Mouse (Mus musculus) activated CD4-positive, CD25-positive, alpha-beta regulatory T cell, adult 4 months (primary cell): ENCODE data around the gene Ceacam16. TPM values are rescaled to one million over a fixed set of nuclear protein-coding genes. Genes with fewer than 3 reads are reported as not detected.

Source experiments
- ATAC-seq: one replicate; pipeline ENCODE4 v1.8.0; 2017
- polyA plus RNA-seq, 2 experiments: library from polyadenylated mRNA; unstranded; fragments of 100-300 nt; shearing (Covaris generic); gene quantifications; one replicate each; pipeline ENCODE4 v1.2.1; 2017

Gene Ceacam16
- polyA plus RNA-seq, 2 experiments from 2014 or later = 0.40 TPM; not detected in 1

- no peak for ATAC-seq
Observed at GRCm38 (mm10) chr7:19842885-19843504, 18.1 kb downstream of the Ceacam16 start.

GRCm38 (mm10) chr7:19841686-19842413 is 19.2 kb downstream of the Ceacam16 start:
- no peak for ATAC-seq

GRCm38 (mm10) chr7:19840936-19841335 is 20.2 kb downstream of the Ceacam16 start:
- ATAC-seq = no peak

GRCm38 (mm10) chr7:19840371-19840770 is 20.7 kb downstream of the Ceacam16 start:
- no peak for ATAC-seq

- peak; percentile 65 for ATAC-seq
Observed at GRCm38 (mm10) chr7:19836843-19837242, 24.3 kb downstream of the Ceacam16 start.

- ATAC-seq = no peak
Observed at GRCm38 (mm10) chr7:19834055-19834454, 27.0 kb downstream of the Ceacam16 start.

- ATAC-seq = no peak
Observed at GRCm38 (mm10) chr7:19831837-19832236, 29.3 kb downstream of the Ceacam16 start.

GRCm38 (mm10) chr7:19830682-19831156 is 30.4 kb downstream of the Ceacam16 start:
- no peak for ATAC-seq

GRCm38 (mm10) chr7:19829694-19830093 is 31.4 kb downstream of the Ceacam16 start:
- no peak for ATAC-seq

- ATAC-seq = no peak
Observed at GRCm38 (mm10) chr7:19826756-19827155, 34.3 kb downstream of the Ceacam16 start.

GRCm38 (mm10) chr7:19824182-19824973 is 36.7 kb downstream of the Ceacam16 start:
- ATAC-seq = peak; percentile 76

- ATAC-seq = peak; percentile 8
Observed at GRCm38 (mm10) chr7:19823256-19824181, 37.6 kb downstream of the Ceacam16 start.

- peak; percentile 45 for ATAC-seq
Observed at GRCm38 (mm10) chr7:19822604-19823058, 38.5 kb downstream of the Ceacam16 start, which contains the start of gene Bcl3. Gene Bcl3 (minus strand): TSS chr7:19822770.

GRCm38 (mm10) chr7:19822193-19822592 is 38.9 kb downstream of the Ceacam16 start:
- no peak for ATAC-seq

- ATAC-seq = no peak
Observed at GRCm38 (mm10) chr7:19821633-19822032, 39.5 kb downstream of the Ceacam16 start.

- no peak for ATAC-seq
Observed at GRCm38 (mm10) chr7:19820347-19821048, 40.6 kb downstream of the Ceacam16 start.

- no peak for ATAC-seq
Observed at GRCm38 (mm10) chr7:19818875-19819274, 42.2 kb downstream of the Ceacam16 start.

- no peak for ATAC-seq
Observed at GRCm38 (mm10) chr7:19818440-19818839, 42.7 kb downstream of the Ceacam16 start.

GRCm38 (mm10) chr7:19817382-19818105 is 43.6 kb downstream of the Ceacam16 start:
- ATAC-seq = peak; percentile 86

- ATAC-seq = no peak
Observed at GRCm38 (mm10) chr7:19816224-19816771, 44.8 kb downstream of the Ceacam16 start.
